Mouse (Mus musculus): ENCODE measurements around the gene Rab25.
A peak's percentile ranks its signal among the peaks of the same experiment; 100 is the strongest.

GRCm38 (mm10) chr3:88591950-88592731 lies 44.0 kb upstream of the Rab25 start:
- TF ChIP-seq EP300 (IDR thresholded peaks at IDR 0.05; ENCODE audit: low read depth) = no peak
- TF ChIP-seq CTCF (IDR thresholded peaks at IDR 0.05; ENCODE audit: low read depth) = peak; percentile 69

Measured in liver, postnatal 0 days (tissue).